Mouse (Mus musculus) brain, embryonic 14.5 days (tissue): Measurements from ENCODE around the gene Mtf1.

ENCODE experiments used
- CTCF ChIP-seq: fragments of 200-500 bp; IDR thresholded peaks from 2 replicates; pipeline ENCODE4 v1.5.1; 2012; ENCODE audit warnings: inconsistent platforms, mild to moderate bottlenecking, moderate library complexity, borderline replicate concordance; ENCODE audit not compliant: insufficient read depth, insufficient read length; ENCODE audit errors: extremely low read depth
- POLR2A ChIP-seq: fragments of 200-500 bp; IDR thresholded peaks from 2 replicates; pipeline ENCODE4 v1.6.1; 2012; ENCODE audit warnings: mild to moderate bottlenecking, inconsistent platforms, borderline replicate concordance; ENCODE audit not compliant: poor library complexity, insufficient read depth, insufficient read length, severe bottlenecking; ENCODE audit errors: extremely low read depth

DNA sequence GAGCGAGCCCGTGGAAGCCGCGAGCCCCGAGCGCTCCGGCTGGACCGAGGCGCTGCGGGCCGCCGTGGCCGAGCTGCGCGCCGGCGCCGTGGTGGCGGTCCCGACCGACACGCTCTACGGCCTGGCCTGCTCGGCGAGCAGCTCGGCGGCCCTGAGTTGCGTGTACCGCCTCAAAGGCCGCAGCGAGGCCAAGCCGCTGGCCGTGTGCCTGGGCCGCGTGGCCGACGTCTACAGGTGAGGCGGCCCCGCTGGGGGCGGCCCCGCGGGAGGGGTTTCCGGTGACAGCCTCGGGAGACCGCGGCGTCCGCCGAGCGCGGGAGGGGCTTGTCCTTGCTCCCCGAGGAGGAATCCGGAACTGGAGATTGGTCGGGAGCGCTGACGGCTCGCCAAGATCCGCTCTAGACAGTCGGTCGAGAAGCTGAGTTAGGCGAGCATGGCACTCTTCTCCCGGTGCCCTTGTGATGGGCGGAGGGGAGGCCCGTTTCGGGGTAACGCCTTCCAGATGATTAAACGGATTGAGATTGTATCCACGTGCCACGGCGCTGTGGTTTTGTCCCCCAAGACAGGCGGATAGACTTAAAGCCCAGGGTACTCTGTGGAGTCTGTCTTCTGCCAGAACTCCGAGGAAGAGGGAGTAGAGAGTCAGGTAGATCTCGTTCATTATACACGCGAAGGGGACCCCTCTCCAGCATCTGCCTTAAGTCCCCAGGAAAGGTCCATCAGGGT lies 49.2 kb downstream of the Mtf1 start, which contains the start of gene 1110065P20Rik:
- TF ChIP-seq CTCF = no peak
- TF ChIP-seq POLR2A = no peak
